Mouse (Mus musculus) hindbrain, embryonic 10.5 days (tissue): Measurements from ENCODE around the gene Palld. TPM values are rescaled to one million over a fixed set of nuclear protein-coding genes. Genes with fewer than 3 reads are reported as not detected.

Source experiments
- DNase-seq: peaks from one replicate; pipeline ENCODE4 v3.0.0-alpha.2; 2017; ENCODE audit warnings: low spot score
- H3K27ac ChIP-seq: fragments of 300-500 bp; sonication (generic); 2 replicates; pipeline ENCODE4 v1.5.1; 2016; ENCODE audit warnings: mild to moderate bottlenecking, moderate library complexity
- H3K27me3 ChIP-seq: fragments of 300-500 bp; sonication (generic); 2 replicates; pipeline ENCODE4 v1.6.1; 2016; ENCODE audit warnings: mild to moderate bottlenecking; ENCODE audit not compliant: poor library complexity, insufficient read depth, severe bottlenecking
- H3K36me3 ChIP-seq: fragments of 300-500 bp; sonication (generic); 2 replicates; pipeline ENCODE4 v1.6.1; 2016; ENCODE audit warnings: mild to moderate bottlenecking, moderate library complexity
- H3K4me1 ChIP-seq: fragments of 300-500 bp; sonication (generic); replicated peaks from 2 replicates; pipeline ENCODE4 v1.6.1; 2016; ENCODE audit warnings: mild to moderate bottlenecking
- H3K4me3 ChIP-seq: fragments of 300-500 bp; sonication (generic); 2 replicates; pipeline ENCODE4 v1.5.1; 2016; ENCODE audit warnings: mild to moderate bottlenecking, moderate library complexity
- H3K9me3 ChIP-seq: fragments of 300-500 bp; sonication (generic); 2 replicates; pipeline ENCODE4 v1.6.1; 2016; ENCODE audit warnings: mild to moderate bottlenecking, moderate library complexity
- WGBS: fragments of 180-500 bp; shearing (Covaris S2); methylation state at CpG from one replicate; pipeline ENCODE4 v1.1.7; 2016; 5-methylcytosine and 5-hydroxymethylcytosine counted together
- polyA plus RNA-seq: library from polyadenylated mRNA; unstranded; fragments of >200 nt; fragmentation: Nextera tagmentation; extraction: Ambion mirVana; gene quantifications from 2 replicates; pipeline ENCODE4 v1.2.1, GENCODE M21; 2016

Gene Palld
- polyA plus RNA-seq, 1 experiment from 2014 or later, result 52.4 TPM

GRCm38 (mm10) chr8:61908303-61909215 lies 6.1 kb upstream of the Palld start:
- 72% methylated on average over 13 of the region's 13 CpGs for WGBS
- no peaks in the 10 kb centered on the region for H3K9me3 ChIP-seq
- no peak for DNase-seq
- H3K4me1 ChIP-seq, result no peaks in the 10 kb centered on the region
- H3K4me3 ChIP-seq, result no peak overlapping the region
- no peaks in the 10 kb centered on the region for H3K27me3 ChIP-seq
- H3K36me3 ChIP-seq, result no peaks in the 10 kb centered on the region
- H3K27ac ChIP-seq, result no peak overlapping the region

- H3K27me3 ChIP-seq, result no peaks in the 10 kb centered on the region
- DNase-seq, result peak; percentile 52
- WGBS, result 38% methylated on average over 6 of the region's 6 CpGs
These were observed 1.3 kb downstream of the Palld start for GRCm38 (mm10) chr8:61901028-61901717.

GRCm38 (mm10) chr8:61897402-61897801 lies 5.1 kb downstream of the Palld start:
- no peak overlapping the region for H3K4me3 ChIP-seq
- H3K27me3 ChIP-seq, result no peaks in the 10 kb centered on the region
- H3K4me1 ChIP-seq, result peaks cover 11% of the 10 kb centered on the region; the same call in 1 of the 2 replicates
- no peaks in the 10 kb centered on the region for H3K9me3 ChIP-seq
- DNase-seq, result no peak
- WGBS, result 80% methylated on average over 1 of the region's 1 CpGs
- no peaks in the 10 kb centered on the region for H3K36me3 ChIP-seq
- no peak overlapping the region for H3K27ac ChIP-seq

More at GRCm38 (mm10) chr8:61901028-61901717, 1.3 kb downstream of the Palld start:
- peaks cover 11% of the 10 kb centered on the region; the same call in 1 of the 2 replicates for H3K4me1 ChIP-seq
- no peaks in the 10 kb centered on the region for H3K36me3 ChIP-seq
- no peak overlapping the region for H3K4me3 ChIP-seq
- H3K27ac ChIP-seq, result peak overlapping the region; percentile 79
- no peaks in the 10 kb centered on the region for H3K9me3 ChIP-seq

GRCm38 (mm10) chr8:61896742-61897141 lies 5.7 kb downstream of the Palld start:
- Histone ChIP-seq H3K27me3 (no peaks in the 10 kb centered on the region), H3K36me3 (no peaks in the 10 kb centered on the region), H3K9me3 (no peaks in the 10 kb centered on the region), H3K4me3 (no peak overlapping the region), H3K4me1 (peaks cover 11% of the 10 kb centered on the region; the same call in 1 of the 2 replicates), H3K27ac (no peak overlapping the region)
- WGBS, result 88% methylated on average over 1 of the region's 1 CpGs
- DNase-seq, result no peak

GRCm38 (mm10) chr8:61894062-61894461 lies 8.4 kb downstream of the Palld start:
- Histone ChIP-seq H3K36me3 (no peaks in the 10 kb centered on the region), H3K4me3 (no peak overlapping the region), H3K27ac (no peak overlapping the region), H3K4me1 (no peaks in the 10 kb centered on the region), H3K9me3 (no peaks in the 10 kb centered on the region), H3K27me3 (no peaks in the 10 kb centered on the region)
- 59% methylated on average over 2 of the region's 2 CpGs for WGBS
- DNase-seq, result peak; percentile 47

- no peaks in the 10 kb centered on the region for H3K4me1 ChIP-seq
- H3K36me3 ChIP-seq, result no peaks in the 10 kb centered on the region
- H3K27ac ChIP-seq, result no peak overlapping the region
- 78% methylated on average over 7 of the region's 7 CpGs for WGBS
- no peaks in the 10 kb centered on the region for H3K27me3 ChIP-seq
- H3K9me3 ChIP-seq, result no peaks in the 10 kb centered on the region
- DNase-seq, result no peak
- H3K4me3 ChIP-seq, result no peak overlapping the region
These were observed 24.9 kb downstream of the Palld start for GRCm38 (mm10) chr8:61877607-61878006.

- Histone ChIP-seq H3K4me1 (no peaks in the 10 kb centered on the region), H3K27me3 (no peaks in the 10 kb centered on the region), H3K27ac (no peak overlapping the region), H3K36me3 (no peaks in the 10 kb centered on the region), H3K4me3 (no peak overlapping the region), H3K9me3 (no peaks in the 10 kb centered on the region)
- DNase-seq, result no peak
- 12% methylated on average over 5 of the region's 5 CpGs for WGBS
These were observed 27.2 kb downstream of the Palld start for GRCm38 (mm10) chr8:61875290-61875689.

GRCm38 (mm10) chr8:61873994-61874393 lies 28.5 kb downstream of the Palld start:
- H3K4me3 ChIP-seq, result no peak overlapping the region
- DNase-seq, result peak; percentile 5
- no peaks in the 10 kb centered on the region for H3K27me3 ChIP-seq
- no peaks in the 10 kb centered on the region for H3K4me1 ChIP-seq
- WGBS, result 42% methylated on average over 9 of the region's 9 CpGs
- no peak overlapping the region for H3K27ac ChIP-seq
- H3K36me3 ChIP-seq, result no peaks in the 10 kb centered on the region
- no peaks in the 10 kb centered on the region for H3K9me3 ChIP-seq

- H3K27me3 ChIP-seq, result no peaks in the 10 kb centered on the region
- no peak overlapping the region for H3K27ac ChIP-seq
- no peak for DNase-seq
- H3K36me3 ChIP-seq, result no peaks in the 10 kb centered on the region
- 86% methylated on average over 3 of the region's 3 CpGs for WGBS
- no peaks in the 10 kb centered on the region for H3K4me1 ChIP-seq
- H3K9me3 ChIP-seq, result no peaks in the 10 kb centered on the region
- no peak overlapping the region for H3K4me3 ChIP-seq
These were observed 34.0 kb downstream of the Palld start for GRCm38 (mm10) chr8:61868481-61868880.

GRCm38 (mm10) chr8:61866920-61867319 lies 35.6 kb downstream of the Palld start:
- no peaks in the 10 kb centered on the region for H3K27me3 ChIP-seq
- no peaks in the 10 kb centered on the region for H3K4me1 ChIP-seq
- H3K27ac ChIP-seq, result no peak overlapping the region
- H3K4me3 ChIP-seq, result no peak overlapping the region
- H3K9me3 ChIP-seq, result no peaks in the 10 kb centered on the region
- DNase-seq, result no peak
- no peaks in the 10 kb centered on the region for H3K36me3 ChIP-seq
- 90% methylated on average over 1 of the region's 1 CpGs for WGBS

- Histone ChIP-seq H3K27ac (no peak overlapping the region), H3K9me3 (no peaks in the 10 kb centered on the region), H3K4me3 (no peak overlapping the region), H3K27me3 (no peaks in the 10 kb centered on the region), H3K4me1 (no peaks in the 10 kb centered on the region), H3K36me3 (no peaks in the 10 kb centered on the region)
- WGBS, result 92% methylated on average over 7 of the region's 7 CpGs
- DNase-seq, result no peak
These were observed 37.1 kb downstream of the Palld start for GRCm38 (mm10) chr8:61865365-61865764.

- no peak overlapping the region for H3K27ac ChIP-seq
- no peaks in the 10 kb centered on the region for H3K36me3 ChIP-seq
- H3K4me1 ChIP-seq, result peaks cover 7% of the 10 kb centered on the region; the same call in 1 of the 2 replicates
- DNase-seq, result no peak
- no peak overlapping the region for H3K4me3 ChIP-seq
- 88% methylated on average over 4 of the region's 4 CpGs for WGBS
- no peaks in the 10 kb centered on the region for H3K9me3 ChIP-seq
- H3K27me3 ChIP-seq, result no peaks in the 10 kb centered on the region
These were observed 51.2 kb downstream of the Palld start for GRCm38 (mm10) chr8:61851270-61851669.
